Mouse (Mus musculus) lung, postnatal 4 days (tissue): ENCODE data around the gene Dnajb13.

Experiments used
- DNase-seq, 2 experiments: peaks; one replicate each; pipeline ENCODE4 v3.0.0; 2021

Dnajb13 gene

DNA sequence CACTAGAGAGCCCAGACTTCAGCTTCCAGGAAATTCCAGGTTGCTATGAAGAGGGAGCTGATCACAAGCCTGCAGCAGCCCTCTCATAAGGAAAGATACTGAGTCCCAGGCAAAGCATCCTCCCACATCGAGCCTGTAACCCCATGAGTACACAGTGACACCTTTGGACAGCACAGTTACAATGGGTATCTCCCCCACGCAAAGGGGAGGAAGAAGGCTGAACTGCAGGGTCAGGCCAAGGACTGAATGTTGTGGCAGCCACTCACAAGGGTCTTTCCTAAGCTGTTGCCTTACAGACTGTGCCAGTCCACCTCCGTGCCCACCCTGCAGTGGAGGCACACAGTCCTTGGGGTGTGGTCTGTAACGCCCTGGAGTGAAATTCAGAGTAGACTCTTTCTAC is 8.3 kb downstream of the Dnajb13 start:
- no peak for DNase-seq

DNA sequence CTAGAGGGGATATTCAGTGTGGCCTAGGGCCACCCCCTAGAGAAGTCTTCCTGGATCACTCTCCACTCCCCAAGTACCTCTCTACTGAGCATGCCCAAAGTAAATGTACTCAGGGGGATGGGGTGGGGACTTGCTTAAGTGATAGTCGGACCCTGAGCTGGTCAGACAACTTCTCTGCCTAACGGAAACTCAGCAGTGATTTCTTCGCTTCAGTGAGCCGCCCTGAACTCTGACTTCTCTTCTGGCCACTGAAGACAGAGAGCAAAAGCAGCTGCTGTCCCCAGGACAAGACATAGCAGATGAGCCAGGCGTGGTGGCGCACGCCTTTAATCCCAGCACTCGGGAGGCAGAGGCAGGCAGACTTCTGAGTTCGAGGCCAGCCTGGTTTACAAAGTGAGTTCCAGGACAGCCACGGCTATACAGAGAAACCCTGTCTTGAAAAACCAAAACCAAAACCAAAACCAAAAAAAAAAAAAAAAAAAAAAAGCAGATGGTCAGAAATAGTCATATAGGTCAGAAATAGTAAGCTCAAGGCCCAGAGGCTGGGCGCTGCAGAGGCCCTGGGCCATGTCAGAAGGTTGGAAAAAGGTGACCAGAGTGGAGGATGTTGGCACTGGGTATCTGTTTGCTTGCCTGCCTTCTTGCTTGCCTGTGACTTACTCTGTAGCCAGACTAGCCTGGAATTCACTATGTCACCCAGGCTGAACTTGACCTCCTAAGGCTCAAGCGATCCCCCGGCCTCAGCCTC is 9.8 kb downstream of the Dnajb13 start:
- no peak for DNase-seq

DNA sequence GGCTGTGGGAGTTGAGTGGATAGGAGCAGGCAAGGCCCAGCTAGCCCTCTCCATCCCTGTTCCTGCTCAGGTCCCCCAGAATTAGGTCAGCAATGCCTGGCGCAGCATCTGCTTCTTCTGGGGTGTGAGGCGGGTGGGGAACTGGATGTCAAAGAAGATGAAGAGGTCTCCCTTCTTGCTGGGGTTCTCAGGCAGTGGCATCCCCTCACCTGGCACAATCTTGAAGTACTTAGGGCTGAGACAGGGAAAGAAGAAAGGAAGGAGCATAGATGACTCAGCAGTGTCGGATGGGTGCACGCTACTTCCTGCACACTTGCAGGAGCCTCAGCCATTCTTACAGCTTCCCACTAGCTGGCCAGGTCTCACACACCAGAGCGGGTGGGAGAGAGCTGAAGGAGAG is 11.7 kb downstream of the Dnajb13 start:
- DNase-seq = no peak

DNA sequence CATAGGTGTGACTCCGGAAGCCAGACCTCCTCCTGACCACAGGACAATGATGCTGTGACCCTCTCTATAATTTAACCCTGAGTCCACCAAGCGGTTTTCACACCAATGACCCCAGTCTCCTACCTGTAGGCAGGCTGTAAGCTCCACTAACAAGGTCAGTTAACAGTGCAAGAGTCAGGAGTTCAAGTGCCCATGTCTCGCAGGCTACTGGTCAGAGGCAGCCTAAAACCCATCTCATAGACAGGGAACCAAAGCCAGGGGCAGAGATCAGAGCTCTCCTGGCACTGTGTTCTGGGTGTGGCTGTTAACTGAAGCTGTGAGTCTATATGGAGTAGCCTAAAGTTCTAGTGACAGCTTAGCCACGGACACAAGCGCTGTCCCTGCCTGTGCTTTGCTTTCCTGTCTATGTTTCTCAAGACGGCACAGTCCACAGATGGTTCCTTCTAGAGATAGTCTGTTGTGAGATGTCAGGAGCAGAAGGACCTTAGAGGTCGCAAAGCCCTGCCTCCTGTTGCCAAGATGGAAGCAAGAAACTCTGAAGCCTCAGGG is 12.3 kb downstream of the Dnajb13 start:
- no peak for DNase-seq

DNA sequence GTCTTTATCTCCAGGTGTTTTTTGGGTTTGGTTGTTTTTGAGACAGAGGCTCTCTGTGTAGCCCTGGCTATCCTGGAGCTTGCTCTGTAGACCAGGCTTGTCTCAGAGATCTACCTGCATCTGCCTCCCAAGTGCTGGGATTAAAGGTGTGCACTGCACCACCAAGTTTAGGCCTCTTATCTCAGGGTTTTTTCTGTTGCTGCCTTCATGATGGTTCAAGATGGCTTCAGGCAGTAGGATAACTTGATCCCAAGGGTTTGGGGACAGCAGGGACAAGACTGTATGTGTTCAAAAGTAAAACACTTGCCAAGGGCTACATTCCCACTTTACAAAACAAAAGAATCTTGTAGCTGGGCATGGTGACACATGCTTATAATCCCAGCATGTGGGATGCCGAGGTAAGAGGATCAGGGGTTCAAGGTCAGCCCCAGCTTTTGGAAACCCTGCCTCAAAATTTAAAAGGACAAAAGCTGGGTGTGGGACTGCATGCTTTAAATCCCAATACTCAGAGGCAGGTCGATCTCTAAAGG is 12.9 kb downstream of the Dnajb13 start:
- DNase-seq = no peak

DNA sequence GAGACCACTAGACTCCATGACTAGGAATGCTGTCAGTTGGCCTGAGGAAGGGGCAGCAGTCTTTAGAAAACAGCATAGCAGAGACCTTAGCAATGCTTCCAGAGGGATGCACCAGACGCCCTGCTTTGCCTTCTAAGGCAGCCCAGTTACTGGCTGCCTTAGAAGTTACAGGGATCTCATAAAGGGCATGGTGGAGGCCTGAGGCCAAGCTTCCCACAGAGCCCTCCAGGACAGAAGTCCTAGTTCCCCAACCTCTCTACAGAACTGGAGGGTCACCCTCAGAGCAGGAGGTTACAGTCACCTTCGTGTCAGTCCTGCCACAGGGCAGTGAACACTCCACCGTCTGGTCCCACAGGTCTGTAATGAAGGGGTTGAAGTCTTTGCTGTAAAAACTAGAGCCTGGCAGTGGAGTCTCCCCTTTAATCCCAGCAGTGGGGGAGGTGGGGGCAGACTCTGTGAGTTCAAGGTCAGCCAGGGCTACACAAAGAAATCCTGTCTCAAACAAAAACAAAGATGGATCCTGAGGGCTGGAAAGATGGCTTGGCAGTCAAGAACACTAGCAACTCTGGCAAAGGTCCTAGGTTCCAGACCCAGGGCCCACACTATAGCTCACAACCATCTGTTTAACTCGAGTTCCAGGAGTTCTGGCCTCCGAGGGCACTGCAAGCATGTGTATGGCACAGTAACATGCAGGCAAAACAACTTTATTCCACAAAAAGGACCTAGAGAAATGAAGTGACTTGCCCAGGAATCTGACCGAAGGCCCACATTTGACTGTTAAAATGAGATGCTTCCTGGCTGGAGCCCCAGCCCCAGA is 13.5 kb downstream of the Dnajb13 start:
- no peak for DNase-seq

DNA sequence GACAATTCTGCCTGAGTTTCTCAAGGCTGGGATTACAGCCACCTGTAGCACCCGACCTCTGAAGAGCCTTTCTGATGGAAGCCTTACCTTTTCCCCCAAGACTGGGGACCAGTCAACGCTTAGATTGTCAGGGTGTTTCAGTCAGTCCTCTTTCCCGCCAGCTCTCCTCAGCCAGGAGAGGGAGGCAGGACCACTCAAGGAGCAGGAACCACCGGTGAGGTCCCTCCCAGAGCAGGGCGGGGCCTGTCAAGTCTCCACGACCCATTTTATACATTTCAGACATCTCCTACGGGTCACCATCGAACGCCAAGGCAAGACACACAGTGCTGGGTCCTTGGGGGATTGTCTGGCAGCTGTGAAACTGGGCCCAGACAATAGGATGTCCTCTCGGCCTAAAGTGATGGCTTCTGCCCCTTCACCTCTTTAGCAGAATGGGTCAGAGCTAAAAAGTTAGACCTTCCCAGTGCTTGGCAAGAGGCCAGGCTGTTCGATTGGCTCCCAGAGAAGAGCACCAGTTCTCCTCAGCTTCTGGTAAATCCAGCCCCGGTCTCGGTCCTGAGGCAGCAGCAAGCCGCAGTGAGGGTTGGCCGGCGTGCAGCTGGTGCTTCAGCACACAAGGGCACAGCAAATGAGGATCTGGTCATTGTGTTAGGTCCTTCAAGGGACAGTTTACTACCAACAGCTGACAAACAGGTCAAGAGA is 14.3 kb downstream of the Dnajb13 start:
- DNase-seq = no peak

DNA sequence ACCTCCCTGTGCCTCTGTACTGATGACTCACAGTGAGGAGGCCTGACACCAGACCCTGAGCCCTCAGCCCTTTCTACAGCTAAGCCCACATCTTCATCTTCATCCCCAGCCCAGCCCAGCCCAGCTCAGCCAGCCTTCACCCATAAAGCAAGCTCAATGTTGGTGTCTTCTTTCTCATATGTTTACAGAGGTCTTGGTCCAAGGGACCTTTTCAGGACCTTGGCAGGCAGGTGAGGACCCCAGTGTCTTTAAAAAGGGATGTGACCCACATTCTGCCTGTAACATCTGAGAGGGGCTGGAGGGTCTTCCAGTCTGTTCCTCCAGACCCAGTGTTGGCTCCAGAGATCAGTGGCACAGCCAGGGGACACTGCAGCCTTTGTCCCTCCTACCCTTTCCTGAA is 15.3 kb downstream of the Dnajb13 start:
- DNase-seq = no peak

DNA sequence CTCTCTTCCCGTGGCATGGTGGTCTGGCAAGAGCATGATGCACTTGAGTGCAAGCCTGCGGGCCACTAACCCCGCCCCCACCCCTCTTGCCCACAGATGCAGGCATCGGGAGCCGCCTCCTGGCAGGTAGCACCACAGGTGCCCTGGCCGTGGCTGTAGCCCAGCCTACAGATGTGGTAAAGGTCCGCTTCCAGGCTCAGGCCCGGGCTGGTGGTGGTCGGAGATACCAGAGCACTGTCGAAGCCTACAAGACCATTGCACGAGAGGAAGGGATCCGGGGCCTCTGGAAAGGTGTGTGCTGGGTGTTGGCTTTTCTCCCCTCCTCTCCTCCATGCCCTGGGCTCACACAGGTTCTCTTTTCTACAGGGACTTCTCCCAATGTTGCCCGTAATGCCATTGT is 16.8 kb downstream of the Dnajb13 start:
- DNase-seq = no peak

DNA sequence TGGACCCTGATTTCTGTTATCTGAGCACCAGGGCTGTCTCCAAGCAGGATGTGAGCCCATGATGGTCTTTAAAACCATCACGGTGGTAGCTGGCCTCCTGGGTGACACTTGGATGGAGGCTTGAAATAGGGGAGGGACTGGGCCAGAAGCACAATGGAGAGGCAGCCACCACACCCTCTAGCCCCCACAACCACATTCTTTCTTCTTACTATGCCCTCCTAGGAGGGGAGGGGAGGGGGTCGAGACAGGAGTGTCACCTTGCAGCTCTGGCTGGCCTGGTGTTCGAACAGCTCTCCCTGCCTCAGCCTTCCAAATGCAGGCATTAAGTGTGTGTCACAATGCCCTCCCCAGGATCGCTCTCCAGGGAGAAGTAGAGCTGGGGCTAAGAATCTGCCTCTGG is 17.4 kb downstream of the Dnajb13 start:
- no peak for DNase-seq

DNA sequence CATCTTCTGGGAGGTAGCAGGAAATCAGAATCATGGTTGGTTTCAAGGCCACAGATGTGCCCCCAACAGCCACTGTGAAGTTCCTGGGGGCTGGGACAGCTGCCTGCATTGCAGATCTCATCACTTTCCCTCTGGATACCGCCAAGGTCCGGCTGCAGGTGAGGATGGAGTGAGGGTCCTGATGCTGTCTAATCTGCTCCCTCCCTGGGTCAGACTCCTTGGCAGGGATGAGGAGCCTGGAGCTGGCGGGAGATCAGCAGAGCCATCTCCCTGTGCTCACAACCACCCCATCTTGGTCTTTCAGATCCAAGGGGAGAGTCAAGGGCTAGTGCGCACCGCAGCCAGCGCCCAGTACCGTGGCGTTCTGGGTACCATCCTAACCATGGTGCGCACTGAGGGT is 18.0 kb downstream of the Dnajb13 start:
- DNase-seq = no peak

DNA sequence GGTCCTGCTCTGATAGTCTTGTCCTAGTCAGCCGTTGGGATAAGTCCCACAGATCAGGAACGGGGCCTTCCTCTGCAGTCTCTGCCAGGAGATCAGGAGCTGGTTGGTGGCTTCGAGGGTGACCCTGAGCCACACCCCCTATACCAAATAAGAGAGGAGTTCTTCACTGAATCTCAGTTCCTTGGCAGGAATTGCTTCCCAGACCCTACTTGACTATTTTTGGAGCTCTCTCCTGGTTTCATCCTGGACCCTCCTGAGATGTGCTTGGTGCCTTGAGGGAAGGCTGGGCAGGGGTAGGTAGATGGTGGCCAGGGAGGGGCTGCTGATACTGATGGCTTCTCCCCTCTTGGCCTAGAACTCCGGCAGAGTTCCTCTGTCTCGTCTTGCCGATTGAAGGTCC is 18.4 kb downstream of the Dnajb13 start:
- DNase-seq = no peak

DNA sequence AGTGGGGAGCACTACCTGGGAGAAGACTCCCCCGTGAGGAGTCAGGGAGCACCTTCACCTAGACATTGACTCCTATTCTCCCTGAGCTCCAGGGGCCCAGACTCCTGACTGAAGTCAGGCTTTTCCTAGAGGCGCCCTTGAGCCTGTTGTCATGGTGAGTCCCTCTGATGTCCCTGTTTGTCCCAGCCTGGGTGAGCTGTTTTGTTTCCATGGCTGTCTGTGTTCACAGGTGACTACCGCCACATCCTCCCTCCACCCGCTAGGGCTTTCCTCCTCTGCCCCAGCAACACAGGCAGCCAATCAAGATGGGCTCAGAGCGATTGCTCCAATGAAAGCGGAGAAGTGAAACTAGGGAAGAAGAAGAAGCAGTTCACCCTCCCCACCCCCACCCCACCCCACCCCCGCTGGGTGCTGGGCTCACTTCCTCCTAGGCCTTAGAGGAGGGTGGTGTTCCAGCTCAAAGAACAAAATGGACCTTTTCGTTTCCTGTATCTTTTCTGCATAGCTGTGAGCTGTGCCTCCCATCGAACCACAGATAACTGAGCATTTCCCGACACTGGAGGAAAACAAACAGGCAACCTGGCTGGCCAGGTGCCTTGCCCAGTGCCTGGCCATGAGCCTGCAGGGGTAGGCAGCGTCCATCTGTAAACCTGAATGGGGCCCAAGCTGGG is 19.0 kb downstream of the Dnajb13 start:
- DNase-seq = peak; percentile 86 to 89

DNA sequence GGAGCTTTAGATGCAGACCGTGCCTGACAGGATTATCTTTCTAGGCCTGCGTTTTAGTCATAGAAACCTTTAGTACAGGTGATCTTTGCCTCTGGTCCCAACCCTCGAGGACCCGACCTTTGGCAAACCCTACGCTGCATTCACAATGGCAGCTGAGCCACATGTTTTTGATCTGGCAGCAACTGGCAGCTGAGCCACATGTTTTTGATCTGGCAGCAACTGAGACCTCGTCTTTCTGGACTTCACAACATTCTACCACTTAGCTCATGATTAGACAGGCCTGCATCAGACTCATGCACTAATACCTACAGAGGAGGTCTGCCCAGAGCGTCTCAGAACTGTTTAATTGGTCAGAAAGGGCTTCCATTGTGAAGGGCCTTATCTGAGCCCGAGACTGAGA is 19.7 kb downstream of the Dnajb13 start:
- no peak for DNase-seq

DNA sequence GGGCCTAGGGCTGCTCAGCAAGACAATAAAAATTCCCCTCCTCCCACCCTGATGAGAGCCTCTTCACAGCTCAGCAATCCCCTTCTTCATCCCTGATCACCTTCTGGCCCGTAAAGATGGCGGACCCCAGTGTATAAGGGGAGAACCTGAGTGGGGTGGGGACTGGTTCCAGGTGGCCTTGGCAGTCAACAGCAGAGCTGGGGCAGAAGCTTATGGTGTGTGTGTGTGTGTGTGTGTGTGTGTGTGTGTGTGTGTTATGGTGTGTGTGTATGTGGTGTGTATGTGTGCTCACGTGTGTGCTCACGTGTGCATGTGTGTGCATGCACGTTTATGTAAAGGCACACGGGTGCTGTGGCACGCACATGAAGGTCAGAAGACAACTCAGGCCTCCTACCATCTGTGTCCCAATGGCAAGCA is 20.3 kb downstream of the Dnajb13 start:
- no peak for DNase-seq

DNA sequence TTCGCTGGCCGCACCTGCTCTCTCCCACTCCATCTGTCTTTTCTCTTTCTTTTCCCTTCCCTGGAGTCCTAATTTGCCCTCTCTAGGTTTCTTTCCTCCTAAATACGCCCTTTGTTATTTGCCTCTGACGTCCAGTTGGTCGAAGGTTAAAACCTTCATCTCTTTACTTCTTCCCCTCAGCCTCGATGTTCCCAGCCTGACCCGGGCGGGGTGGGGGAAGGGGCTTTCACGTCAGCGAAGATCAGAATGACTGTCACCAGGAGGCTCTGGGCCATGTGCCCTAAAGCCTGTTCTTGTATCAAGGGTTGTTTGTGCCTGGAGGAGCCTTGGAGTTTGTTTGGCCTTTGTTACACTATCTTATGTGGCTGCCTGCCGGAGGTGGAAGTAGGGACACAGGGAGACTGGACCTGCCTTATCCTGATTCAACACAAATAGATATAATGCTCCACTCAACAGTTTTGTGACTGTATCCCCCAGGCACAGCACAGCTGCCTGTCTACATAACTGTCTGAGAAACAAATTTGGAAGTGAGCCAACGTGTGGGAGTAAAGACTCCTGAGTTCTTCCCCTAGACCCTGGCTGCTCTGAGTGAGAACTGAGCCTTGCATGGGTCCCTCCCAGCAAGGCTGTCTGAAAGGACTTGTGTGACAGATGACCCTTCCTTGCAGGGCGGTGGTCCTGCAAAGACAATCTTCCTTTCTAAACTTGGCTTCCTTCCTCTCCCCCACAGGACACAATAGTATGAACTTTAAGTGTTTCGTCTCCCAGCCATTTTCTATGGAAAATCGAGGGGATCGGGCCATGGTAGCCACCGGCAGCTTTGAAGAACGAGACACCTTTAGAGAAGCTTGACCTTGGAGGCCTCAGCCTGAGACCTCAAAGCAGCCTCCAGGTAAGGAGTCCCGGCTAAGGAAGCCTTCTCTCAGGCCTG is 21.0 kb downstream of the Dnajb13 start:
- peak; percentile 50 to 63 for DNase-seq

DNA sequence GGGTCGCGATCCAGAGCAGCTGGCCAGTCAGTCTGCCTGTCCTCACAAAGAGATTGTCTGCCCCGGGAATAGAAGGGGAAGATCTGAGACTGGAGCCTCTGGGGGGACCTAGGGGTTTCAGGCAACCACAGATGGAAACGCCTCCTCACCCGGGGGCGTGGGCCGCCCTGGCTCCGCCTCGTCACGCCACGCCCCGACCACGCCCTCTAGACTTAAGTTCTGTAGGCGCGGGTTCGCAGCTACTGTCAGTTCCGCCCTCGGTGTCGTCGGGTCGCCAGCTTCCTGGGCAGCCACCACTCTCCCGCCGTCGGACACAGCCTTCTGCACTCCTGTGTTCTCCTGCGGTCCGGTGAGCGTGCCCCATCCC is 21.7 kb downstream of the Dnajb13 start, which contains the start of gene Ucp2:
TSS of gene Ucp2 (plus strand) at position 221 of the 367 bp plus-strand sequence.
- peak; percentile 93 to 95 for DNase-seq

DNA sequence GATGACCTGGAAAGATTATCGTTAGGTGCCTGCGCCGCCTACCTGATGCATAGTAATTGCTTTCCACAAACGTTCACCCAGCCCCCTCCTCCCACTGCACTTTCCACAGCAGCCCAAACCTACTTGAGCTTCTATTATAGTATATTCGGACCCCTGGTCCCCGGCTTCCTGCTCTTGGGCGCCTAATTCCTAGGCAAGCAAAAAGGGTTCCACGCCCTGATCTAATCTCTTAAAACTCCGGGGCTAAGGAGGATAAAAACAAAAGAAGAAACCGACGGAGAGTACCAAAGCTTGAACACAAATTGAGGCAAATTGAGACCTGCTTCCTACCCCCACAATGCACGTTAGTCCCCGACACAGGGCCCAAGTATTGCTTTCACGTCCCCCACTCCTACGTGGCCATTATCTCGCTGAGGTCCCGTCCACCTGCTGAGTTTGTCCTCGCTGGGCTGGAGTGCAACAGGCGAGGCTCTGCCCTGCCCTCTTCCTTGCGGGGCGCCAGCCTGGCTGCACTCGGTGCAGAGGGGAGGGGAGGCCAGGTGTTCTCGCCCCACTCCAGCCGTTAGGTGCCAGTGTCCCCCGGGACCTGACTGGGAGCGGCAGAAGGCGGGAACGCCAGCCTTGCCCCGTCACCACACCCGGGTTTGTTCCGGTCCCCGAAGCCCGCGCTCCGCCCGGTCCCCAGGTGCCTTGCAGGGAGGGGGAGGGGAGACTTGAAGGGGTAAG is 22.2 kb downstream of the Dnajb13 start:
- DNase-seq = peak; percentile 47 to 86

DNA sequence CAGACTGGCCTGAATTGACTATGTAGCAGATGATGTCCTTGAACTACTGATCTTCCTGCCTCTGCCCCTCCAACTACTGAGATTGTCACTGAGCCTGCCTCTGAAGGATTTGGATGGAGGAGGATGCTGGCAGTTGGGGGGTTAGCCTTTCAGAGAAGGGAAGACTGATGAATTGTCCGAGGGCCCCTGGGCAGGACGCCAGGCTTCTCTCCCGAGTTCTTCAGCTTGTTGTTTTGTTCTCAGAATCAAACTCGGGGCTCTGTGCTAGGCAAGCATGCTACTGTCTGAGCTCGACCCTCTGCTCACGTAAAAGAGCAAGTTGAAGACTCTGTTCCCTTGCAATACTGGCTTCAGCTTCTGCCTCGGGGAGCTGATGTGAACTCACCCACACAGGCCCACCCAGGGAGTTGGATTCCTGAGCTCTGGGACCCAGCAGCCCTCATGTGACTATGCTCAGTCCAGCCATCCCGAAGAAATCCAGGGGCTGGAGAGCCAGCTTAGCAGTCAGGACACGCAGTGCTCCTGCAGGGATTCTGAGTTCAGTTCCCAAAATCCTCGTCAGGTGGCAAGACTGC is 26.2 kb downstream of the Dnajb13 start:
- peak in 1 of 2 experiments; percentile 52 for DNase-seq

DNA sequence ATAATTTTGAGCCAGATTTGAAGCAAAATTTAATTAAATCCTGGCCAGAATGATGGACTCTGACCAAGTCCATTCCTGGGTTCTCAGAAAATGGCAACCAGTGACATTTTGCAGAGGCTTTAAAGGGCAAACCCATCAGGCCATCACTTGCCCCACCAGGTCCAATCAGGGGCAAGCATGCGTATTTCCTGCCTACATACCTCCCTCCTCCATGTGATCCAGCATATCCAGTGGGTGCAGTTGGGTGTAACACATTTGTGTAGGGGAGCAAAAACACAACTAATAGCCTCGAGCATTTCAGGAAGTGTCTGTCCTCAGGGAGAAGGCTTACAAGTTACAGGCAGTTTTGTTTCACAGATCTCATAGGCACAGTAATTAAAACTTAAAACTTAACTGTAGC is 27.5 kb downstream of the Dnajb13 start:
- DNase-seq = no peak
